ENCODE assay signal across 8 mouse cellular contexts in the genomic region with DNA sequence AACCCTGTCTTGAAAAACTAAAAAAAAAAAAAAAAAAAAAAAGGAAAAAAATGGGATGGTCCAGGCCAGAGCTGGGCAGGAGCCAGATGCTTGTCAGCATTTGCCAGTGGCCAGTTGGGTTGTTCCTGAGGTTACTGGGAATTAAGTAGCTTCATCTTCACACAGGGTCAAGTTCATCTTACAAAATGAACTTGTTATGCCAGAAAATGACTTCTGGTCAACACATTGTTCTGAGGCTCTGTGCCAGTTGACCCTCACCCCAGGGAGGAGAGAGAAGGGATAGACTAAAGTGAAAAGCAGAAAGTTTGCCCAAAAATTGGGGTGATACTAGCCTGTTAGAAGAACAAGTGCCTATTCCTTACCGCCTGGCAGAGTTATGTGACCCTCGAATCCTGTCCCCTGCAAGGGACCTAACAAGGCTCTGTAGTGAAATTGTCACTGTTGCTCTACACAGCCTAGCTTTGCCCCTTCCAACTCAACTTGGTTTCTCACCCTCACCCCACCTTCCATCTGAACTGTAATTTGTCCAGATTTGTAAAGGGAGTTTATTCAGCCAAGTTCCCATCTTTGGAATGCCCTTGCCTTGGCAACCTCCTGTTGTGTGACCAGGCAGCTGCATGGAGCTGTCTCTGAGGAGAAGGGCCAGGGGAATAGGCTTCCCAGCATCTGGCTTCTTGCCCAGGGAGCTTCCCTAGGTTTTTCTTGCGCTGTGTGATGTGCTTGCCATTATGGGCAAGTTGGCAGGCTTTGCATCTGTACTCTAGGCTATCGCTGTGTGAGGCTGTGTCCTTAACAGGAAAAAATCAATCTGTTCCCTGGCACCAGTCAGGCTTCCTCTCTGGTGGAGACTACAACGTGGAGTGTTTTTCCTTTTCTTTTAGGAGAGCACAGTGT. TPM values are rescaled to one million over a fixed set of nuclear protein-coding genes. Genes with fewer than 3 reads are reported as not detected.
DNase-seq lines count a peak whose midpoint lies in the region; ATAC-seq and TF ChIP-seq lines count a peak whose summit lies in the region.

No protein-coding gene starts in this region.

- H3K36me3 ChIP-seq in forebrain, postnatal 0 days (ENCODE audit: insufficient read depth) = peaks cover 90% of the 10 kb centered on the region
- no peaks in the 10 kb centered on the region; the same call in none of the 2 replicates for H3K36me3 ChIP-seq in forebrain, embryonic 11.5 days (ENCODE audit: control insufficient read depth, insufficient read depth, low read length)

- no peaks in the 10 kb centered on the region for H3K9me3 ChIP-seq in forebrain, postnatal 0 days (ENCODE audit: low read length)
- H3K9me3 ChIP-seq in forebrain, embryonic 11.5 days (ENCODE audit: control insufficient read depth, low read length) = no peaks in the 10 kb centered on the region

- H3K4me2 ChIP-seq in forebrain, postnatal 0 days (ENCODE audit: low read depth) = no peak overlapping the region
- H3K4me2 ChIP-seq in forebrain, embryonic 11.5 days (ENCODE audit: low read depth, low read length, severe bottlenecking) = no peak overlapping the region

- 51% methylated on average over 5 of the region's 5 CpGs for WGBS in forebrain, postnatal 0 days
- 93% methylated on average over 5 of the region's 5 CpGs for WGBS in forebrain, embryonic 11.5 days

- DNase-seq in forebrain, postnatal 0 days = peak; percentile 73
- DNase-seq in forebrain, embryonic 11.5 days (ENCODE audit: low spot score) = no peak
- DNase-seq in adipocyte (ENCODE audit: low spot score) = peak; percentile 99
- DNase-seq in gastrocnemius, postnatal 36 days = peak; percentile 55 to 73
- peak; percentile 54 to 60 for DNase-seq in layer of hippocampus, adult 8-10 months (ENCODE audit: low spot score in 2 of 2)
- DNase-seq in ovary, postnatal 36 days (ENCODE audit: low spot score) = peak; percentile 52
- no peak for DNase-seq in retina, postnatal 1 day

- no peak for TF ChIP-seq CTCF in forebrain, postnatal 0 days (IDR thresholded peaks at IDR 0.05; ENCODE audit: low read depth)

- no peak overlapping the region for H3K9ac ChIP-seq in forebrain, postnatal 0 days
- H3K9ac ChIP-seq in forebrain, embryonic 11.5 days (ENCODE audit: low read length) = no peak overlapping the region

- no peak overlapping the region for H3K4me3 ChIP-seq in forebrain, postnatal 0 days (ENCODE audit: low read depth, low read length)
- no peak overlapping the region for H3K4me3 ChIP-seq in forebrain, embryonic 11.5 days (ENCODE audit: low read depth, low read length)

- no peaks in the 10 kb centered on the region for H3K27me3 ChIP-seq in forebrain, postnatal 0 days (ENCODE audit: insufficient read depth, low read length)
- no peaks in the 10 kb centered on the region for H3K27me3 ChIP-seq in forebrain, embryonic 11.5 days (ENCODE audit: control insufficient read depth, insufficient read depth, low read length)

- H3K27ac ChIP-seq in forebrain, postnatal 0 days (ENCODE audit: low read depth, low read length) = peak overlapping the region; percentile 21; the same call in 1 of the 2 replicates
- H3K27ac ChIP-seq in forebrain, embryonic 11.5 days (ENCODE audit: low read depth, low read length) = no peak overlapping the region

- H3K4me1 ChIP-seq in forebrain, postnatal 0 days (ENCODE audit: insufficient read depth) = no peaks in the 10 kb centered on the region
- no peaks in the 10 kb centered on the region for H3K4me1 ChIP-seq in forebrain, embryonic 11.5 days (replicated peaks; ENCODE audit: control insufficient read depth, insufficient read depth, low read length)

- intact Hi-C loops in gastrocnemius, postnatal 36 days (cut with DNase I) = no loop called here

- ATAC-seq in forebrain, postnatal 0 days = peak; percentile 87
- no peak for ATAC-seq in forebrain, embryonic 11.5 days (replicated peaks; ENCODE audit: low FRiP score)
- no peak for ATAC-seq in megakaryocyte-erythroid progenitor cell, adult 5-6 weeks (replicated peaks; ENCODE audit: low FRiP score, low TSS enrichment, poor library complexity, severe bottlenecking)

RNA-seq across cellular contexts. Expression of a gene that starts 10.6 kb away (rescaled TPM):
- total RNA-seq in forebrain, postnatal 0 days (2014; rRNA removed) = 52.2 and 62.9 TPM in 2 replicates
- 53.8 and 73.5 TPM in 2 replicates for polyA plus RNA-seq in forebrain, postnatal 0 days (2015; fragmentation: Nextera tagmentation; extraction: Ambion mirVana)
- 80.6 and 90.6 TPM in 2 replicates for polyA plus RNA-seq in forebrain, embryonic 11.5 days (2014; fragmentation: Nextera tagmentation; extraction: Ambion mirVana)
- total RNA-seq in gastrocnemius, postnatal 36 days (2021) = 10 to 100 TPM; 21.6 to 24.7 TPM
- total RNA-seq in layer of hippocampus, adult 8-10 months (2022) = 10 to 100 TPM; 67.3 to 79.6 (median 72.2) TPM
- total RNA-seq in megakaryocyte-erythroid progenitor cell, adult 5-6 weeks (2014; fragmentation: Nextera tagmentation) = 34.7 and 48.2 TPM in 2 replicates
- 22.6 and 26.0 TPM in 2 replicates for total RNA-seq in megakaryocyte-erythroid progenitor cell, adult 5-6 weeks (2017)

RNA-seq across cellular contexts. Expression of a gene that starts 11.0 kb away (rescaled TPM):
- total RNA-seq in forebrain, postnatal 0 days (2014; rRNA removed) = 32.5 and 33.8 TPM in 2 replicates
- polyA plus RNA-seq in forebrain, postnatal 0 days (2015; fragmentation: Nextera tagmentation; extraction: Ambion mirVana) = 13.7 and 16.1 TPM in 2 replicates
- 17.9 and 18.8 TPM in 2 replicates for polyA plus RNA-seq in forebrain, embryonic 11.5 days (2014; fragmentation: Nextera tagmentation; extraction: Ambion mirVana)
- total RNA-seq in gastrocnemius, postnatal 36 days (2021) = 10 to 100 TPM in 1 of 2 experiments, 1 to 10 TPM in 1; 9.4 to 10.5 TPM
- 10 to 100 TPM; 23.8 to 33.7 (median 26.2) TPM for total RNA-seq in layer of hippocampus, adult 8-10 months (2022)
- total RNA-seq in megakaryocyte-erythroid progenitor cell, adult 5-6 weeks (2014; fragmentation: Nextera tagmentation) = 17.4 and 24.5 TPM in 2 replicates
- total RNA-seq in megakaryocyte-erythroid progenitor cell, adult 5-6 weeks (2017) = 11.9 and 15.8 TPM in 2 replicates

RNA-seq across cellular contexts. Expression of a gene that starts 18.6 kb away (rescaled TPM):
- 5.6 and 7.7 TPM in 2 replicates for total RNA-seq in forebrain, postnatal 0 days (2014; rRNA removed)
- 3.5 and 3.7 TPM in 2 replicates for polyA plus RNA-seq in forebrain, postnatal 0 days (2015; fragmentation: Nextera tagmentation; extraction: Ambion mirVana)
- 22.0 and 26.5 TPM in 2 replicates for polyA plus RNA-seq in forebrain, embryonic 11.5 days (2014; fragmentation: Nextera tagmentation; extraction: Ambion mirVana)
- 10 to 100 TPM; 23.0 to 32.1 TPM for total RNA-seq in gastrocnemius, postnatal 36 days (2021)
- total RNA-seq in layer of hippocampus, adult 8-10 months (2022) = 10 to 100 TPM in 2 of 4 experiments, 1 to 10 TPM in 2; 4.2 to 16.3 (median 8.8) TPM
- not detected in 2 replicates for total RNA-seq in megakaryocyte-erythroid progenitor cell, adult 5-6 weeks (2014; fragmentation: Nextera tagmentation)
- total RNA-seq in megakaryocyte-erythroid progenitor cell, adult 5-6 weeks (2017) = not detected in 2 replicates

RNA-seq across cellular contexts. Expression of a gene that starts 37.8 kb away (rescaled TPM):
- total RNA-seq in forebrain, postnatal 0 days (2014; rRNA removed) = 65.6 and 77.5 TPM in 2 replicates
- 33.5 and 46.5 TPM in 2 replicates for polyA plus RNA-seq in forebrain, postnatal 0 days (2015; fragmentation: Nextera tagmentation; extraction: Ambion mirVana)
- polyA plus RNA-seq in forebrain, embryonic 11.5 days (2014; fragmentation: Nextera tagmentation; extraction: Ambion mirVana) = 21.2 and 28.5 TPM in 2 replicates
- total RNA-seq in gastrocnemius, postnatal 36 days (2021) = 10 to 100 TPM; 61.1 to 74.9 TPM
- total RNA-seq in layer of hippocampus, adult 8-10 months (2022) = 10 to 100 TPM; 67.6 to 81.0 (median 74.0) TPM
- 45.6 and 50.6 TPM in 2 replicates for total RNA-seq in megakaryocyte-erythroid progenitor cell, adult 5-6 weeks (2014; fragmentation: Nextera tagmentation)
- 10.8 and 29.2 TPM in 2 replicates for total RNA-seq in megakaryocyte-erythroid progenitor cell, adult 5-6 weeks (2017)

Comparison
In these comparisons a context has a peak if more than half of its experiments do, and no peak if none do; other contexts are left out.
1. DNase-seq: peak in forebrain, postnatal 0 days (single experiment), adipocyte (single experiment), gastrocnemius, postnatal 36 days (2 of 2), layer of hippocampus, adult 8-10 months (2 of 2) and ovary, postnatal 36 days (single experiment); none in forebrain, embryonic 11.5 days (single experiment) and retina, postnatal 1 day (single experiment).